Mouse (Mus musculus) megakaryocyte, embryonic 14.5 days (primary cell): Measurements from ENCODE around the gene Gm21882. TPM values are rescaled to one million over a fixed set of nuclear protein-coding genes. Genes with fewer than 3 reads are reported as not detected.
"Not testable (repeated sequence)": the region's sequence is repeated elsewhere in the genome, so short reads cannot be mapped to it uniquely, and the experiment has no call there.

ENCODE experiments used
- H3K27me3 ChIP-seq: replicated peaks from 2 replicates; pipeline ENCODE3; 2012; ENCODE audit warnings: inconsistent platforms
- H3K36me3 ChIP-seq: replicated peaks from 2 replicates; pipeline ENCODE3; 2012; ENCODE audit warnings: low read length, inconsistent platforms, mixed read lengths
- H3K4me1 ChIP-seq: 2 replicates; pipeline ENCODE4 v1.6.1; 2012; ENCODE audit warnings: inconsistent platforms
- H3K4me3 ChIP-seq: replicated peaks from 2 replicates; pipeline ENCODE3; 2012; ENCODE audit warnings: moderate library complexity, mild to moderate bottlenecking, inconsistent platforms
- H3K9me3 ChIP-seq: 2 replicates; pipeline ENCODE4 v1.6.1; 2012; ENCODE audit warnings: inconsistent platforms
- polyA plus RNA-seq: library from polyadenylated mRNA; stranded (reverse); fragments of >175 nt; gene quantifications from 2 replicates; pipeline ENCODE4 v1.2.3, GENCODE M21; 2012; ENCODE audit warnings: low replicate concordance; ENCODE audit not compliant: insufficient read depth

Gm21882 gene
- not detected in 2 replicates for polyA plus RNA-seq

DNA sequence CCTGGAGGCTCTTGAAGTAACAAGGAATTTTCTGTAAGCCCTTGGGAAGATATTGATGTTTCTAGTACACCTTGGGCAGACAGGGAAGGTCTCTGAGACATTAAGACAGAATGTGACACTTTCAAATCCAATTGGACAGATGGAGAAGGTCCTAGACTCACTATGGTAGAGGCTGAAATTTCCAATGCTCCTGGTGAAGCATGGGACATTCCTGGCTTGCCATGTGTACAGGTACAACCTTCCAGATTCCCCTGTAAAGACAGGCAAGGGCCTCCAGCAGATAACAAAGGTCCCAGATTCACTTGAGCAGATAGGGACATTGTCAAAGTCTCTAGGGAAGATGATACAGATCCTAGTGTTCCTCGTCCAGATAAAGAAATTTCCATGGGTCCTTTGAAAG is at the start of gene Gm21882:
Gene Gm21882, minus strand, starts transcription at position 101 of the 400 bp plus-strand sequence.
- H3K36me3 ChIP-seq, H3K27me3 ChIP-seq, H3K4me3 ChIP-seq, H3K9me3 ChIP-seq, H3K4me1 ChIP-seq: not testable (repeated sequence)

Other genes with a start within 250 kb of the Gm21882 start
- not detected in 2 replicates for gene Gm21865, start 64.6 kb downstream of the Gm21882 start, polyA plus RNA-seq